Mouse (Mus musculus) spleen, adult 2 months (tissue): ENCODE results near the gene Otop3. TPM values are rescaled to one million over a fixed set of nuclear protein-coding genes. Genes with fewer than 3 reads are reported as not detected.

Experiments
- DNase-seq, 2 experiments: peaks; one replicate each; pipeline versions ENCODE4 v3.0.0 to v3.0.0-alpha.2; 2012 to 2021; ENCODE audit warnings: low spot score in 2 of 2, low read depth in 1 of 2
- H3K27ac ChIP-seq: fragments of 200-500 bp; 2 replicates; pipeline ENCODE4 v1.5.1; 2012; ENCODE audit warnings: low read length, inconsistent platforms; ENCODE audit not compliant: insufficient read depth
- H3K27me3 ChIP-seq: fragments of 200-500 bp; 2 replicates; pipeline ENCODE4 v1.6.1; 2012; ENCODE audit warnings: mild to moderate bottlenecking, moderate library complexity, low read length, inconsistent platforms; ENCODE audit not compliant: control insufficient read depth, insufficient read depth
- H3K36me3 ChIP-seq: fragments of 200-500 bp; 2 replicates; pipeline ENCODE4 v1.6.1; 2012; ENCODE audit warnings: mild to moderate bottlenecking, low read length, inconsistent platforms; ENCODE audit not compliant: control insufficient read depth, insufficient read depth
- H3K4me1 ChIP-seq: fragments of 200-500 bp; 2 replicates; pipeline ENCODE4 v1.6.1; 2011; ENCODE audit warnings: inconsistent platforms; ENCODE audit not compliant: control insufficient read depth, insufficient read depth, insufficient read length
- H3K4me3 ChIP-seq: fragments of 200-500 bp; 2 replicates; pipeline ENCODE4 v1.5.1; 2011; ENCODE audit warnings: mild to moderate bottlenecking, inconsistent platforms; ENCODE audit not compliant: insufficient read depth, insufficient read length; ENCODE audit errors: extremely low read depth
- CTCF ChIP-seq: fragments of 200-500 bp; IDR thresholded peaks from 2 replicates; pipeline ENCODE4 v1.5.1; 2011; ENCODE audit warnings: mild to moderate bottlenecking, inconsistent platforms; ENCODE audit not compliant: insufficient read depth, insufficient read length, insufficient replicate concordance; ENCODE audit errors: extremely low read depth
- POLR2A ChIP-seq: fragments of 200-500 bp; IDR thresholded peaks from 2 replicates; pipeline ENCODE4 v1.6.1; 2011; ENCODE audit warnings: low read depth, low read length, inconsistent platforms
- WGBS: fragments of 180-500 bp; shearing (Covaris S2); methylation state at CpG from one replicate; pipeline ENCODE4 v1.1.7; 2018; 5-methylcytosine and 5-hydroxymethylcytosine counted together
- polyA plus RNA-seq: library from polyadenylated mRNA; depleted of rRNA; stranded (reverse); fragments of >200 nt; gene quantifications from 2 replicates; pipeline ENCODE4 v1.2.3, GENCODE M21; 2012

The Otop3 gene
- polyA plus RNA-seq, 1 experiment = not detected

- no peak for DNase-seq
- Histone ChIP-seq H3K27ac (no peak overlapping the region), H3K4me3 (no peak overlapping the region), H3K36me3 (no peaks in the 10 kb centered on the region), H3K27me3 (peaks cover 22% of the 10 kb centered on the region), H3K4me1 (no peaks in the 10 kb centered on the region)
- WGBS = 10% methylated on average over 63 of the region's 63 CpGs
- TF ChIP-seq CTCF = no peak
- TF ChIP-seq POLR2A = no peak
Measured at GRCm38 (mm10) chr11:115318245-115319027, 16.1 kb upstream of the Otop3 start.

GRCm38 (mm10) chr11:115319704-115320383 lies 14.7 kb upstream of the Otop3 start:
- peaks cover 23% of the 10 kb centered on the region for H3K27me3 ChIP-seq
- H3K36me3 ChIP-seq = no peaks in the 10 kb centered on the region
- H3K27ac ChIP-seq = no peak overlapping the region
- TF ChIP-seq POLR2A = no peak
- TF ChIP-seq CTCF = no peak
- H3K4me1 ChIP-seq = no peaks in the 10 kb centered on the region
- no peak overlapping the region for H3K4me3 ChIP-seq
- no peak for DNase-seq
- WGBS = 19% methylated on average over 18 of the region's 18 CpGs

- H3K4me1 ChIP-seq = no peaks in the 10 kb centered on the region
- peak in 1 of 2 experiments; percentile 9 for DNase-seq
- H3K4me3 ChIP-seq = peak within 1 kb of the TSS; percentile 6; the same call in 1 of the 2 replicates
- H3K36me3 ChIP-seq = no peaks in the 10 kb centered on the region
- 5% methylated on average over 35 of the region's 35 CpGs for WGBS
- peak; percentile 84; the same call in 1 of the 2 replicates for TF ChIP-seq CTCF
- TF ChIP-seq POLR2A = no peak
- no peak within 1 kb of the TSS for H3K27ac ChIP-seq
- peaks cover 20% of the 10 kb centered on the region for H3K27me3 ChIP-seq
Measured at GRCm38 (mm10) chr11:115321906-115322693, 12.4 kb upstream of the Otop3 start, which contains the start of gene Ush1g. Gene Ush1g, minus strand, starts transcription at chr11:115322041.

- TF ChIP-seq CTCF = no peak
- TF ChIP-seq POLR2A = no peak
- 19% methylated on average over 32 of the region's 32 CpGs for WGBS
- no peak for DNase-seq
- no peak overlapping the region for H3K4me3 ChIP-seq
- H3K27ac ChIP-seq = no peak overlapping the region
- H3K4me1 ChIP-seq = no peaks in the 10 kb centered on the region
- no peaks in the 10 kb centered on the region for H3K36me3 ChIP-seq
- peaks cover 17% of the 10 kb centered on the region for H3K27me3 ChIP-seq
Measured at GRCm38 (mm10) chr11:115323354-115323753, 11.2 kb upstream of the Otop3 start.

GRCm38 (mm10) chr11:115326730-115327129 lies 7.8 kb upstream of the Otop3 start:
- WGBS = 63% methylated on average over 7 of the region's 7 CpGs
- no peak overlapping the region for H3K4me3 ChIP-seq
- H3K27me3 ChIP-seq = peaks cover 11% of the 10 kb centered on the region
- no peak for TF ChIP-seq POLR2A
- no peak for TF ChIP-seq CTCF
- no peaks in the 10 kb centered on the region for H3K4me1 ChIP-seq
- DNase-seq = no peak
- no peak overlapping the region for H3K27ac ChIP-seq
- H3K36me3 ChIP-seq = no peaks in the 10 kb centered on the region

GRCm38 (mm10) chr11:115329339-115329738 lies 5.2 kb upstream of the Otop3 start:
- 72% methylated on average over 15 of the region's 15 CpGs for WGBS
- H3K27ac ChIP-seq = no peak overlapping the region
- no peaks in the 10 kb centered on the region for H3K27me3 ChIP-seq
- DNase-seq = no peak
- no peaks in the 10 kb centered on the region for H3K36me3 ChIP-seq
- TF ChIP-seq POLR2A (no peak), CTCF (0 out of 2 replicates have a peak, but pooled peaks have one; percentile 3)
- H3K4me1 ChIP-seq = no peaks in the 10 kb centered on the region
- no peak overlapping the region for H3K4me3 ChIP-seq
